Mouse (Mus musculus) CH12.LX (cell line): Measurements from ENCODE around the gene Dnal1. TPM values are rescaled to one million over a fixed set of nuclear protein-coding genes. Genes with fewer than 3 reads are reported as not detected.

Experiments
- DNase-seq: peaks from one replicate; pipeline ENCODE4 v3.0.0-alpha.2; 2013; ENCODE audit errors: extremely low read depth
- H3K27ac ChIP-seq: 2 replicates; pipeline ENCODE4 v1.5.1; 2012; ENCODE audit warnings: low read depth, mild to moderate bottlenecking, control low read depth, moderate library complexity; ENCODE audit not compliant: insufficient read depth
- H3K27me3 ChIP-seq: replicated peaks from 2 replicates; pipeline ENCODE3; 2012; ENCODE audit warnings: inconsistent platforms
- H3K36me3 ChIP-seq, 2 experiments: replicated peaks in 1 of 2; 2 replicates each; pipeline versions ENCODE3 to v1.6.1; 2012; ENCODE audit warnings: inconsistent platforms in 1 of 2, low read length in 1 of 2, mild to moderate bottlenecking in 1 of 2, mixed read lengths in 1 of 2, moderate library complexity in 1 of 2; ENCODE audit not compliant: control insufficient read depth in 1 of 2, insufficient read depth in 1 of 2
- H3K4me1 ChIP-seq, 2 experiments: 2 replicates each; pipeline ENCODE4 v1.6.1; 2012; ENCODE audit warnings: inconsistent platforms in 1 of 2, moderate library complexity in 1 of 2; ENCODE audit not compliant: insufficient read depth in 2 of 2, control insufficient read depth in 1 of 2
- H3K4me2 ChIP-seq: 2 replicates; pipeline ENCODE4 v1.6.1; 2012; ENCODE audit warnings: low read depth, mild to moderate bottlenecking, control low read depth; ENCODE audit not compliant: poor library complexity, insufficient read depth, severe bottlenecking
- H3K4me3 ChIP-seq, 3 experiments: fragments of 150-350 bp in 1 of 3; sonication (generic) in 1 of 3; replicated peaks in 1 of 3; 2 replicates each; pipeline versions ENCODE3 to v1.5.1; 2011 to 2012; ENCODE audit warnings: low read depth in 2 of 3, low read length in 2 of 3, mild to moderate bottlenecking in 2 of 3, moderate library complexity in 2 of 3, control low read depth in 1 of 3, improper control_type of control experiment in 1 of 3, inconsistent platforms in 1 of 3, mixed read lengths in 1 of 3; ENCODE audit not compliant: poor library complexity in 1 of 3
- H3K79me2 ChIP-seq: replicated peaks from 2 replicates; pipeline ENCODE4 v1.6.1; 2012; ENCODE audit warnings: mild to moderate bottlenecking, moderate library complexity; ENCODE audit not compliant: control insufficient read depth, poor library complexity, insufficient read depth, severe bottlenecking; ENCODE audit errors: extremely low read depth
- H3K9ac ChIP-seq: 2 replicates; pipeline ENCODE4 v1.6.1; 2012; ENCODE audit warnings: low read depth, mild to moderate bottlenecking, control low read depth, moderate library complexity; ENCODE audit not compliant: insufficient read depth
- H3K9me3 ChIP-seq: replicated peaks from 2 replicates; pipeline ENCODE3; 2012; ENCODE audit warnings: low read length, inconsistent platforms, mixed read lengths
- BHLHE40 ChIP-seq: IDR thresholded peaks from 2 replicates; pipeline ENCODE4 v1.6.1; 2011; ENCODE audit warnings: mild to moderate bottlenecking, low read depth, low read length, improper control_type of control experiment
- CHD1 ChIP-seq: IDR thresholded peaks from 2 replicates; pipeline ENCODE4 v1.6.1; 2012; ENCODE audit warnings: low read depth, low read length, improper control_type of control experiment, inconsistent platforms
- CHD2 ChIP-seq: IDR thresholded peaks from 2 replicates; pipeline ENCODE4 v1.6.1; 2011; ENCODE audit warnings: low read length, improper control_type of control experiment
- CTCF ChIP-seq, 2 experiments: IDR thresholded peaks in 1 of 2; conservative IDR thresholded peaks in 1 of 2; 2 replicates each; pipeline ENCODE4 v1.5.1; 2011 to 2012; ENCODE audit warnings: low read depth in 2 of 2, low read length in 2 of 2, improper control_type of control experiment in 1 of 2, inconsistent platforms in 1 of 2, mild to moderate bottlenecking in 1 of 2, moderate library complexity in 1 of 2
- EP300 ChIP-seq: IDR thresholded peaks from 2 replicates; pipeline ENCODE4 v1.6.1; 2011; ENCODE audit warnings: low read length, improper control_type of control experiment
- GABPA ChIP-seq: IDR thresholded peaks from 2 replicates; pipeline ENCODE4 v1.6.1; 2012; ENCODE audit warnings: low read depth, low read length, improper control_type of control experiment, inconsistent platforms; ENCODE audit not compliant: insufficient replicate concordance
- HCFC1 ChIP-seq: IDR thresholded peaks from 2 replicates; pipeline ENCODE4 v1.6.1; 2012; ENCODE audit warnings: low read depth, mild to moderate bottlenecking, inconsistent platforms, low read length, improper control_type of control experiment
- IRF4 ChIP-seq: IDR thresholded peaks from 2 replicates; pipeline ENCODE4 v1.6.1; 2014; ENCODE audit warnings: low read depth, mild to moderate bottlenecking, inconsistent platforms, low read length, improper control_type of control experiment
- JUND ChIP-seq: conservative IDR thresholded peaks from 2 replicates; pipeline ENCODE4 v1.6.1; 2011; ENCODE audit warnings: low read depth, low read length, improper control_type of control experiment
- KAT2A ChIP-seq: IDR thresholded peaks from 2 replicates; pipeline ENCODE4 v1.6.1; 2012; ENCODE audit warnings: low read length, improper control_type of control experiment, inconsistent platforms; ENCODE audit not compliant: insufficient replicate concordance
- MAX ChIP-seq: IDR thresholded peaks from 2 replicates; pipeline ENCODE4 v1.6.1; 2011; ENCODE audit warnings: low read length, improper control_type of control experiment
- MAZ ChIP-seq: IDR thresholded peaks from 2 replicates; pipeline ENCODE4 v1.6.1; 2012; ENCODE audit warnings: low read depth, mild to moderate bottlenecking, inconsistent platforms, low read length, improper control_type of control experiment, moderate library complexity
- MEF2A ChIP-seq: IDR thresholded peaks from 2 replicates; pipeline ENCODE4 v1.6.1; 2014; ENCODE audit warnings: low read depth, mild to moderate bottlenecking, inconsistent platforms, low read length, improper control_type of control experiment, borderline replicate concordance
- MYC ChIP-seq: IDR thresholded peaks from 2 replicates; pipeline ENCODE4 v1.6.1; 2011; ENCODE audit warnings: low read depth, mild to moderate bottlenecking, improper control_type of control experiment, low read length
- TCF12 ChIP-seq: IDR thresholded peaks from 2 replicates; pipeline ENCODE4 v1.6.1; 2014; ENCODE audit warnings: low read depth, mild to moderate bottlenecking, inconsistent platforms, low read length, improper control_type of control experiment
- ZKSCAN1 ChIP-seq: IDR thresholded peaks from 2 replicates; pipeline ENCODE4 v1.6.1; 2012; ENCODE audit warnings: low read depth, inconsistent platforms, low read length, improper control_type of control experiment, borderline replicate concordance
- ZMIZ1 ChIP-seq: IDR thresholded peaks from 2 replicates; pipeline ENCODE4 v1.6.1; 2012; ENCODE audit warnings: low read depth, mild to moderate bottlenecking, inconsistent platforms, low read length, improper control_type of control experiment
- dilution Hi-C: fragments of 300-500 bp; cut with MboI; formaldehyde crosslinking; loops from 2 replicates; pipeline ENCODE4 v1.14.3; 2020; ENCODE audit warnings: low sequenced_read_pairs; ENCODE audit not compliant: extremely low pct_unique_long_range_greater_than_20kb, extremely low pct_ligation_motif_present
- in situ Hi-C: fragments of 300-500 bp; cut with MboI; formaldehyde crosslinking; loops from 3 replicates; pipeline ENCODE4 v1.14.3; 2019; ENCODE audit warnings: low sequenced_read_pairs, low pct_ligation_motif_present, low pct_unique_long_range_greater_than_20kb, mixed read lengths
- polyA plus RNA-seq: library from polyadenylated mRNA; unstranded; fragments of >175 nt; gene quantifications from 2 replicates; pipeline ENCODE4 v1.2.1, GENCODE M21; 2012; ENCODE audit warnings: low read depth; ENCODE audit not compliant: insufficient read length
- total RNA-seq, 2 experiments: library from RNA; depleted of rRNA; stranded (reverse); fragments of 300-350 nt in 1 of 2; fragments of >200 nt in 1 of 2; gene quantifications; 2 replicates each; pipeline ENCODE4 v1.2.3; 2012 to 2014

Gene Dnal1
- total and polyA plus RNA-seq, 3 experiments, result 1.6 to 2.1 (median 1.7) TPM

GRCm38 (mm10) chr12:84158156-84158555 is 44.0 kb downstream of the Dnal1 start:
- TF ChIP-seq MEF2A, result no peak
- dilution Hi-C loops (no loop called here), in situ Hi-C loops (no loop called here)
- Histone ChIP-seq H3K36me3 (peaks cover 67 to 93% of the 10 kb centered on the region in 2 experiments), H3K27ac (no peak overlapping the region), H3K4me1 (peaks cover 0 to 3% of the 10 kb centered on the region in 2 experiments; a peak in 1 of 4 replicates), H3K4me3 (no peak overlapping the region), H3K9ac (no peak overlapping the region), H3K27me3 (no peaks in the 10 kb centered on the region), H3K4me2 (no peak overlapping the region), H3K9me3 (no peaks in the 10 kb centered on the region), H3K79me2 (no peaks in the 10 kb centered on the region)
- no peak for DNase-seq

GRCm38 (mm10) chr12:84160491-84160890 is 46.3 kb downstream of the Dnal1 start:
- Histone ChIP-seq H3K9ac (no peak overlapping the region), H3K4me3 (no peak overlapping the region), H3K4me1 (peaks cover 0 to 7% of the 10 kb centered on the region in 2 experiments; a peak in 2 of 4 replicates), H3K27me3 (no peaks in the 10 kb centered on the region), H3K36me3 (peaks cover 56 to 94% of the 10 kb centered on the region in 2 experiments), H3K79me2 (no peaks in the 10 kb centered on the region), H3K4me2 (no peak overlapping the region), H3K27ac (no peak overlapping the region), H3K9me3 (no peaks in the 10 kb centered on the region)
- TF ChIP-seq GABPA, result no peak
- TF ChIP-seq KAT2A, result no peak
- TF ChIP-seq MYC, result no peak
- no peak for TF ChIP-seq CHD2
- no peak for TF ChIP-seq MAZ
- no peak for TF ChIP-seq IRF4
- TF ChIP-seq BHLHE40, result no peak
- no peak for TF ChIP-seq CHD1
- TF ChIP-seq EP300, result no peak
- no peak for TF ChIP-seq ZMIZ1
- TF ChIP-seq HCFC1, result no peak
- TF ChIP-seq ZKSCAN1, result no peak
- no peak for TF ChIP-seq TCF12
- TF ChIP-seq MAX, result no peak
- no peak for TF ChIP-seq CTCF (conservative IDR thresholded peaks at IDR 0.05 in 1 of 2, IDR thresholded peaks at IDR 0.05 in 1 of 2; ENCODE audit: low read depth in 2 of 2, low read length in 2 of 2)
- TF ChIP-seq JUND, result no peak
- dilution Hi-C loops, result no loop called here
- in situ Hi-C loops, result loop anchor here (10.0 kb wide), 1 partner anchor 84 kb away; no protein-coding TSS in a partner anchor
- no peak for DNase-seq
